Mouse (Mus musculus): ENCODE data around the gene Bcl6. TPM values are rescaled to one million over a fixed set of nuclear protein-coding genes. Genes with fewer than 3 reads are reported as not detected.

The Bcl6 gene
- polyA plus RNA-seq, 1 experiment from 2014 or later, result 1.5 TPM

- no peak overlapping the region; the same call in 1 of the 2 replicates for H3K9ac ChIP-seq (replicated peaks; ENCODE audit: low read depth, low read length)
- H3K9me3 ChIP-seq (ENCODE audit: control insufficient read depth, low read depth, low read length), result no peaks in the 10 kb centered on the region
- no peaks in the 10 kb centered on the region for H3K36me3 ChIP-seq (ENCODE audit: control insufficient read depth, insufficient read depth, low read length)
- peak overlapping the region; percentile 87 for H3K4me2 ChIP-seq (replicated peaks; ENCODE audit: low read depth, low read length)
- 3% methylated on average over 28 of the region's 28 CpGs for WGBS
- H3K4me3 ChIP-seq (ENCODE audit: low read depth, low read length), result peak overlapping the region; percentile 34
- ATAC-seq (ENCODE audit: insufficient number of reproducible peaks, insufficient read depth, low FRiP score, low read depth), result peak; percentile 74
- no peak overlapping the region for H3K27ac ChIP-seq (ENCODE audit: low read length)
- peaks cover 38% of the 10 kb centered on the region for H3K4me1 ChIP-seq (ENCODE audit: control insufficient read depth, insufficient read depth, low read length)
- 0 out of 2 replicates have a peak, but pooled peaks cover 6% of the 10 kb centered on the region for H3K27me3 ChIP-seq (ENCODE audit: control insufficient read depth, insufficient read depth, low read length)
These were observed 6.5 kb downstream of the Bcl6 start for GRCm38 (mm10) chr16:23981925-23982851.

- Histone ChIP-seq H3K9ac (replicated peaks; ENCODE audit: low read depth, low read length) (peak overlapping the region; percentile 1; the same call in 1 of the 2 replicates), H3K4me1 (ENCODE audit: control insufficient read depth, insufficient read depth, low read length) (peaks cover 32% of the 10 kb centered on the region)
- 2% methylated on average over 32 of the region's 32 CpGs for WGBS
These were observed 7.5 kb downstream of the Bcl6 start for GRCm38 (mm10) chr16:23980991-23981720.

DNA sequence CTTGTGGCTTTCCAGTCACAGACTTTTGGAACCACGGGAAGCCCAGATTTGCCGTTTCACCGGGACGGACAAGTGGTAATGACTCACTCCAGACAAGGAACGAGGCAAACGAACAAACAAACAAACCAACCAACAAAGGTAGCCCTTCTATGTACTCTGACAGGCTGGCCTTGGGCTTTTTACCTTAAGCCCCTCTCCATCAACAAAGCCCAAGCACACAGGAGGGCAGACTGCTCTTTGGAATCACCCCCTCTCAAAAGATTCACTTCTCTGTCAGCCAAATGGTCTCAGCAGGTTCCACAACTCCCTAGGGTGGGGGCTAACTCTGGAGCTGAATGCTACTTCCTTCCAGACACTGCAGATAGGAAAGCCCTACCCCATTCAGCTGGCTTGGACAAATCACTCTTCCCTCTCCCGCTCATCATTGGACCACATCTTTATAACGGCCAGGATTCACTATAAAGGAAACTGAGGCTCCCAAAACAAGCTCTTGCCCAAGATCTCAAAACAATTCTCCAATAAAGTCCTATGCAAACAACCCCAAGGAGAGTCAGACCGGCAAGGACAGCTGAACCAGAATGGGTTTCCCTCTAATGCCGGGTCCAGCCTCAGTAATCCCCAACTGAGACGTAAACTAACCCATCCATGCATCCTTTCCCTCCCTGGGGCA is 8.3 kb downstream of the Bcl6 start:
- no peaks in the 10 kb centered on the region for H3K9me3 ChIP-seq (ENCODE audit: control insufficient read depth, low read depth, low read length)

More at GRCm38 (mm10) chr16:23980991-23981720, 7.5 kb downstream of the Bcl6 start:
- peak overlapping the region; percentile 34 for H3K4me3 ChIP-seq (ENCODE audit: low read depth, low read length)
- peak overlapping the region; percentile 87 for H3K4me2 ChIP-seq (replicated peaks; ENCODE audit: low read depth, low read length)
- no peak for ATAC-seq (ENCODE audit: insufficient number of reproducible peaks, insufficient read depth, low FRiP score, low read depth)
- H3K27ac ChIP-seq (ENCODE audit: low read length), result no peak overlapping the region
- 0 out of 2 replicates have a peak, but pooled peaks cover 6% of the 10 kb centered on the region for H3K27me3 ChIP-seq (ENCODE audit: control insufficient read depth, insufficient read depth, low read length)
- H3K36me3 ChIP-seq (ENCODE audit: control insufficient read depth, insufficient read depth, low read length), result no peaks in the 10 kb centered on the region
- H3K9me3 ChIP-seq (ENCODE audit: control insufficient read depth, low read depth, low read length), result no peaks in the 10 kb centered on the region

GRCm38 (mm10) chr16:23979446-23979845 is 9.2 kb downstream of the Bcl6 start:
- H3K36me3 ChIP-seq (ENCODE audit: control insufficient read depth, insufficient read depth, low read length), result 0 out of 2 replicates have a peak, but pooled peaks cover under 1% of the 10 kb centered on the region
- H3K4me3 ChIP-seq (ENCODE audit: low read depth, low read length), result no peak overlapping the region
- 94% methylated on average over 9 of the region's 9 CpGs for WGBS
- ATAC-seq (ENCODE audit: insufficient number of reproducible peaks, insufficient read depth, low FRiP score, low read depth), result no peak
- H3K4me1 ChIP-seq (ENCODE audit: control insufficient read depth, insufficient read depth, low read length), result peaks cover 18% of the 10 kb centered on the region
- H3K27ac ChIP-seq (ENCODE audit: low read length), result no peak overlapping the region
- H3K4me2 ChIP-seq (replicated peaks; ENCODE audit: low read depth, low read length), result no peak overlapping the region
- H3K9me3 ChIP-seq (ENCODE audit: control insufficient read depth, low read depth, low read length), result no peaks in the 10 kb centered on the region
- H3K9ac ChIP-seq (replicated peaks; ENCODE audit: low read depth, low read length), result no peak overlapping the region
- H3K27me3 ChIP-seq (ENCODE audit: control insufficient read depth, insufficient read depth, low read length), result 0 out of 2 replicates have a peak, but pooled peaks cover 6% of the 10 kb centered on the region

More for the DNA sequence above, 8.3 kb downstream of the Bcl6 start:
- peak overlapping the region; percentile 34 for H3K4me3 ChIP-seq (ENCODE audit: low read depth, low read length)
- H3K4me1 ChIP-seq (ENCODE audit: control insufficient read depth, insufficient read depth, low read length), result peaks cover 24% of the 10 kb centered on the region
- H3K27me3 ChIP-seq (ENCODE audit: control insufficient read depth, insufficient read depth, low read length), result 0 out of 2 replicates have a peak, but pooled peaks cover 6% of the 10 kb centered on the region
- 16% methylated on average over 11 of the region's 11 CpGs for WGBS
- no peak overlapping the region for H3K27ac ChIP-seq (ENCODE audit: low read length)
- ATAC-seq (ENCODE audit: insufficient number of reproducible peaks, insufficient read depth, low FRiP score, low read depth), result no peak
- H3K9ac ChIP-seq (replicated peaks; ENCODE audit: low read depth, low read length), result no peak overlapping the region
- H3K36me3 ChIP-seq (ENCODE audit: control insufficient read depth, insufficient read depth, low read length), result no peaks in the 10 kb centered on the region
- H3K4me2 ChIP-seq (replicated peaks; ENCODE audit: low read depth, low read length), result peak overlapping the region; percentile 87

DNA sequence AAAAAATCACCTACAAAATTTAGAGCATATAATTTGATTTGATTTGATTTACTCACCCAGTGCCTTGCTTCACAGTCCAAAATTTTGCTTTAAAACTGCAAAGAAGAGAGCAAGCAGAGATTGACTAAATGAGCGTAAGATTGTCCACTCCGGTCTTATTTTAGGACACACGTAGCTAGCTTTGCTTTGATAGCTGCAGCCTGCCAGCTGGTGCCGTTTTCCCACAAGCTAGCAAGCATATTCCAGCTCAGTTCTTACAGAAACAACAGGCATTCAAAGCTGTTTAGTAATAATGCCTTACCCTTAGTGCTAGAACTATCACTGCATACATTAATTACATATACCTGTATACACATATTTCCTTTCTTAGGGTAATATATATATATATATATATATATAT is 10.2 kb downstream of the Bcl6 start:
- no peak overlapping the region for H3K4me3 ChIP-seq (ENCODE audit: low read depth, low read length)
- H3K4me2 ChIP-seq (replicated peaks; ENCODE audit: low read depth, low read length), result no peak overlapping the region
- H3K27me3 ChIP-seq (ENCODE audit: control insufficient read depth, insufficient read depth, low read length), result 0 out of 2 replicates have a peak, but pooled peaks cover 6% of the 10 kb centered on the region
- WGBS, result 85% methylated on average over 4 of the region's 4 CpGs
- peaks cover 14% of the 10 kb centered on the region for H3K4me1 ChIP-seq (ENCODE audit: control insufficient read depth, insufficient read depth, low read length)
- ATAC-seq (ENCODE audit: insufficient number of reproducible peaks, insufficient read depth, low FRiP score, low read depth), result no peak
- H3K27ac ChIP-seq (ENCODE audit: low read length), result no peak overlapping the region
- no peaks in the 10 kb centered on the region for H3K9me3 ChIP-seq (ENCODE audit: control insufficient read depth, low read depth, low read length)
- 0 out of 2 replicates have a peak, but pooled peaks cover 2% of the 10 kb centered on the region for H3K36me3 ChIP-seq (ENCODE audit: control insufficient read depth, insufficient read depth, low read length)
- H3K9ac ChIP-seq (replicated peaks; ENCODE audit: low read depth, low read length), result no peak overlapping the region

GRCm38 (mm10) chr16:23977732-23978131 is 10.9 kb downstream of the Bcl6 start:
- no peak overlapping the region for H3K9ac ChIP-seq (replicated peaks; ENCODE audit: low read depth, low read length)
- H3K4me3 ChIP-seq (ENCODE audit: low read depth, low read length), result no peak overlapping the region
- H3K4me1 ChIP-seq (ENCODE audit: control insufficient read depth, insufficient read depth, low read length), result peaks cover 12% of the 10 kb centered on the region
- 0 out of 2 replicates have a peak, but pooled peaks cover 2% of the 10 kb centered on the region for H3K36me3 ChIP-seq (ENCODE audit: control insufficient read depth, insufficient read depth, low read length)
- H3K4me2 ChIP-seq (replicated peaks; ENCODE audit: low read depth, low read length), result no peak overlapping the region
- no peaks in the 10 kb centered on the region for H3K9me3 ChIP-seq (ENCODE audit: control insufficient read depth, low read depth, low read length)
- no peak for ATAC-seq (ENCODE audit: insufficient number of reproducible peaks, insufficient read depth, low FRiP score, low read depth)
- WGBS, result 85% methylated on average over 3 of the region's 3 CpGs
- no peak overlapping the region for H3K27ac ChIP-seq (ENCODE audit: low read length)
- H3K27me3 ChIP-seq (ENCODE audit: control insufficient read depth, insufficient read depth, low read length), result 0 out of 2 replicates have a peak, but pooled peaks cover 6% of the 10 kb centered on the region

DNA sequence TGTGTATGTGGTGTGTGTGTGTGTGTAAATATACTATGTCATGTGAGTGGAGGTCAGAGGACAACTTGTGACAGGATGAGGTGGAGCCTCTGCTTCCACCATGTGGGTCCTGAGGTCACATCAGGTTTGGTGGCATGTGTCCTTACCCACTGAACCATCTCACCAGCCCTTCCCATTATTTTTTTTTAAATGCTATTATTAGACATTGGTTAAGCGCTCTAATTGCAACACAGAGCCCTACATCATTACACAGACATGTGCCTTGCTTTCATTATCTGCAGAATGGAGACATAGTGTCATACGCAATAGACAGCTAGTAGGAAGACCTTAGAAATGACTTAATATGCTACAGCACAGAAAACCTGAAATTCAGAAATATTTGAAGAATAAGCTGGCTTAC is 12.5 kb downstream of the Bcl6 start:
- no peak for ATAC-seq (ENCODE audit: insufficient number of reproducible peaks, insufficient read depth, low FRiP score, low read depth)
- Histone ChIP-seq H3K4me3 (ENCODE audit: low read depth, low read length) (no peak overlapping the region), H3K9ac (replicated peaks; ENCODE audit: low read depth, low read length) (no peak overlapping the region), H3K36me3 (ENCODE audit: control insufficient read depth, insufficient read depth, low read length) (0 out of 2 replicates have a peak, but pooled peaks cover 2% of the 10 kb centered on the region), H3K27ac (ENCODE audit: low read length) (no peak overlapping the region), H3K27me3 (ENCODE audit: control insufficient read depth, insufficient read depth, low read length) (0 out of 2 replicates have a peak, but pooled peaks cover 3% of the 10 kb centered on the region), H3K9me3 (ENCODE audit: control insufficient read depth, low read depth, low read length) (no peaks in the 10 kb centered on the region), H3K4me2 (replicated peaks; ENCODE audit: low read depth, low read length) (no peak overlapping the region), H3K4me1 (ENCODE audit: control insufficient read depth, insufficient read depth, low read length) (peaks cover 7% of the 10 kb centered on the region)
- 91% methylated on average over 2 of the region's 2 CpGs for WGBS
